Mouse (Mus musculus): ENCODE data around the gene Pde6h. TPM values are rescaled to one million over a fixed set of nuclear protein-coding genes. Genes with fewer than 3 reads are reported as not detected.

Gene Pde6h
- polyA plus RNA-seq, 1 experiment, result 0.12 TPM

- no peak overlapping the region for H3K4me2 ChIP-seq (ENCODE audit: low read depth)
- no peaks in the 10 kb centered on the region for H3K27me3 ChIP-seq (ENCODE audit: control insufficient read depth, insufficient read depth, insufficient read length)
- H3ac ChIP-seq (ENCODE audit: control insufficient read depth, insufficient read length), result no peak overlapping the region
- no peaks in the 10 kb centered on the region for H3K79me2 ChIP-seq (ENCODE audit: control insufficient read depth, insufficient read depth)
- no peaks in the 10 kb centered on the region for H3K36me3 ChIP-seq (ENCODE audit: control insufficient read depth, insufficient read depth)
- TF ChIP-seq MAX (IDR thresholded peaks at IDR 0.05; ENCODE audit: low read depth), result no peak
- H3K4me3 ChIP-seq, result no peak overlapping the region
Observed at GRCm38 (mm10) chr6:136996336-136996735, 72.7 kb downstream of the Pde6h start.

- Histone ChIP-seq H3ac (ENCODE audit: control insufficient read depth, insufficient read length) (no peak overlapping the region), H3K36me3 (ENCODE audit: control insufficient read depth, insufficient read depth) (no peaks in the 10 kb centered on the region), H3K4me3 (no peak overlapping the region), H3K4me2 (ENCODE audit: low read depth) (no peak overlapping the region), H3K79me2 (ENCODE audit: control insufficient read depth, insufficient read depth) (no peaks in the 10 kb centered on the region), H3K27me3 (ENCODE audit: control insufficient read depth, insufficient read depth, insufficient read length) (no peaks in the 10 kb centered on the region)
- no peak for TF ChIP-seq CEBPB (IDR thresholded peaks at IDR 0.05; ENCODE audit: insufficient read depth, poor library complexity, severe bottlenecking)
- no peak for TF ChIP-seq MYOD1 (IDR thresholded peaks at IDR 0.05; ENCODE audit: control insufficient read depth in 1 of 3, insufficient read length in 2 of 3, low read depth in 2 of 3)
- TF ChIP-seq POLR2AphosphoS2 (IDR thresholded peaks at IDR 0.05; ENCODE audit: insufficient read length, low read depth), result no peak
- no peak for TF ChIP-seq TCF12 (IDR thresholded peaks at IDR 0.05; ENCODE audit: insufficient read depth, poor library complexity, severe bottlenecking)
- TF ChIP-seq MAX (IDR thresholded peaks at IDR 0.05; ENCODE audit: low read depth), result no peak
- no peak for TF ChIP-seq SRF (IDR thresholded peaks at IDR 0.05; ENCODE audit: control insufficient read depth, insufficient read length, low read depth)
- TF ChIP-seq USF1 (IDR thresholded peaks at IDR 0.05; ENCODE audit: low read depth), result no peak
- no peak for TF ChIP-seq REST (IDR thresholded peaks at IDR 0.05; ENCODE audit: insufficient read depth, insufficient read length)
- TF ChIP-seq TCF3 (IDR thresholded peaks at IDR 0.05; ENCODE audit: insufficient read length, low read depth), result no peak
- TF ChIP-seq E2F4 (IDR thresholded peaks at IDR 0.05; ENCODE audit: insufficient read depth), result no peak
- TF ChIP-seq MYOG (IDR thresholded peaks at IDR 0.05; ENCODE audit: control insufficient read depth in 1 of 3, insufficient read depth in 1 of 3, insufficient read length in 2 of 3, low read depth in 2 of 3), result no peak
- TF ChIP-seq POLR2A (IDR thresholded peaks at IDR 0.05; ENCODE audit: insufficient read length, low read depth), result no peak
Observed at GRCm38 (mm10) chr6:136998181-136998580, 74.5 kb downstream of the Pde6h start.

DNA sequence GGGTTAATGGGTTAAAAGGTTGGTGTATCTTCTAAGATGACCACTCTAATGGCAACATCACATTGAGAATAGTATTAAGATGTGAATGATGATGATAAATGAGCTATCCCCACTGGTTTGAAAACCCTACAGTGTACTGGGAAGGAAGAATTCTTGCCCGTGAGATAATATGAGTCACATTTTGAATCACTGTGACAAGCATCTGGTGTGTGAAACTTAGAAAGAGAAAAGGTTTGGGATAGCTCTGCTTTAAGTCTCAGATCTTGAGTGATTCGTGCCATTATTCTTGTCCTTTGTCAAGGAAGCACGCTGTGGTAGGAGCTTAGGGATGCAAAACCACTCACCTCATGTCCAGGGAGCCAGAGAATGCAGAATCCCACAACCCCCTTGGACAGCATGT, 75.4 kb downstream of the Pde6h start:
- Histone ChIP-seq H3ac (ENCODE audit: control insufficient read depth, insufficient read length) (no peak overlapping the region), H3K79me2 (ENCODE audit: control insufficient read depth, insufficient read depth) (no peaks in the 10 kb centered on the region), H3K27me3 (ENCODE audit: control insufficient read depth, insufficient read depth, insufficient read length) (no peaks in the 10 kb centered on the region), H3K4me2 (ENCODE audit: low read depth) (no peak overlapping the region), H3K4me3 (no peak overlapping the region), H3K36me3 (ENCODE audit: control insufficient read depth, insufficient read depth) (no peaks in the 10 kb centered on the region)
- no peak for TF ChIP-seq SRF (IDR thresholded peaks at IDR 0.05; ENCODE audit: control insufficient read depth, insufficient read length, low read depth)
- no peak for TF ChIP-seq MYOD1 (IDR thresholded peaks at IDR 0.05; ENCODE audit: control insufficient read depth in 1 of 3, insufficient read length in 2 of 3, low read depth in 2 of 3)
- TF ChIP-seq REST (IDR thresholded peaks at IDR 0.05; ENCODE audit: insufficient read depth, insufficient read length), result no peak
- no peak for TF ChIP-seq E2F4 (IDR thresholded peaks at IDR 0.05; ENCODE audit: insufficient read depth)
- TF ChIP-seq TCF3 (IDR thresholded peaks at IDR 0.05; ENCODE audit: insufficient read length, low read depth), result no peak
- TF ChIP-seq MYOG (IDR thresholded peaks at IDR 0.05; ENCODE audit: control insufficient read depth in 1 of 3, insufficient read depth in 1 of 3, insufficient read length in 2 of 3, low read depth in 2 of 3), result no peak

- Histone ChIP-seq H3K79me2 (ENCODE audit: control insufficient read depth, insufficient read depth) (no peaks in the 10 kb centered on the region), H3K36me3 (ENCODE audit: control insufficient read depth, insufficient read depth) (no peaks in the 10 kb centered on the region), H3K4me2 (ENCODE audit: low read depth) (no peak overlapping the region), H3K4me3 (no peak overlapping the region), H3ac (ENCODE audit: control insufficient read depth, insufficient read length) (no peak overlapping the region), H3K27me3 (ENCODE audit: control insufficient read depth, insufficient read depth, insufficient read length) (no peaks in the 10 kb centered on the region)
- TF ChIP-seq POLR2AphosphoS2 (IDR thresholded peaks at IDR 0.05; ENCODE audit: insufficient read length, low read depth) (no peak), REST (IDR thresholded peaks at IDR 0.05; ENCODE audit: insufficient read depth, insufficient read length) (no peak), CEBPB (IDR thresholded peaks at IDR 0.05; ENCODE audit: insufficient read depth, poor library complexity, severe bottlenecking) (no peak), TCF12 (IDR thresholded peaks at IDR 0.05; ENCODE audit: insufficient read depth, poor library complexity, severe bottlenecking) (no peak), USF1 (IDR thresholded peaks at IDR 0.05; ENCODE audit: low read depth) (no peak)
Observed at GRCm38 (mm10) chr6:136999707-137000446, 76.2 kb downstream of the Pde6h start.

DNA sequence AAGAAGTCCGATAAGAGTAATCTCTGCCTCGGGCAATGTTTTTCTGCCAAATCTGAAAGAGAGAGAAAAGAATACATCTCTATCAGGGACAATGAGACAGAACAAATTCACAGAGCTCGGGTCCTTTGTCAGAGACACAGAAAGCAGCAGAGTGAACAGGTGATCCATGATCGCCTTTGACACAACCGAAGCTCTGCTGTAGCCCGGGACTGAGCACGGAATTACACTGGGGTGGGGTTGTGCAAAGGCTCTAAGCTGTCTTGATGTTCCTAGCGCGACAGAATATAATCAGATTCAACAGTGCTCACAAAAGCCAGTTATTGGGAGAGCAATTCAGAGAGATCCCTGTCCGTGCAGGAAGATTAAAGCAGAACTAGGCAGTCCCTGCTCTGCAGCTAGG, 77.1 kb downstream of the Pde6h start:
- no peaks in the 10 kb centered on the region for H3K36me3 ChIP-seq (ENCODE audit: control insufficient read depth, insufficient read depth)
- H3K4me3 ChIP-seq, result no peak overlapping the region
- no peak for TF ChIP-seq POLR2A (IDR thresholded peaks at IDR 0.05; ENCODE audit: insufficient read length, low read depth)
- TF ChIP-seq E2F4 (IDR thresholded peaks at IDR 0.05; ENCODE audit: insufficient read depth), result no peak
- H3K27me3 ChIP-seq (ENCODE audit: control insufficient read depth, insufficient read depth, insufficient read length), result no peaks in the 10 kb centered on the region
- H3K4me2 ChIP-seq (ENCODE audit: low read depth), result no peak overlapping the region
- H3K79me2 ChIP-seq (ENCODE audit: control insufficient read depth, insufficient read depth), result no peaks in the 10 kb centered on the region
- H3ac ChIP-seq (ENCODE audit: control insufficient read depth, insufficient read length), result no peak overlapping the region
